Comparison of ENCODE assay signal across 8 mouse cellular contexts in the genomic region with DNA sequence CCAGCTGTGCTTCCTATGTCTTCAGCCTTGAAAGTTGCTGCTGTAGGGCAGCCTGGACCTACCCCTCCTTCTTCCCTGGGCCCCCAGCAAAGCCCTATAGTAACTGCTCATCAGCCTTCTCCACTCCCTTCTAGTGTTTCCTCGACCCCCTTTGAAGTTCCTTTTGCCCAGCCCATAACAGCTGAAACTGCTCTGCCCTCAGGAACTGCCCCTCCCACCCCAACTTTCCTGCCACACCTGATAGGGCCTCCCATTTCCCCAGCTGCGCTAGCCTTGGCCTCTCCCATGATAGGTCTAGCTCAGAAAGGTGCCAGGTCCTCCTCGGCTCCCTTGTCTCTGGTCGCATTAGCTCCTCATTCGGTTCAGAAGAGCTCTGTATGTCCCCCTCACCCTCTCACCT. TPM values are rescaled to one million over a fixed set of nuclear protein-coding genes. Genes with fewer than 3 reads are reported as not detected.
DNase-seq lines count a peak whose midpoint lies in the region; ATAC-seq and TF ChIP-seq lines count a peak whose summit lies in the region.
"Had no signal": no experiment of that assay in that cellular context is flagged by ENCODE, and none has a peak within 500 bp of the region (broad histone marks: within the 10 kb centered on the region; RNA-seq: fewer than 3 reads in every experiment).

No protein-coding gene starts in this region.

- H3K4me2 ChIP-seq in kidney, embryonic 16.5 days (replicated peaks; ENCODE audit: low read depth, low read length) = 0 out of 2 replicates have a peak overlapping the region, but pooled peaks have one; percentile 44
- H3K4me2 ChIP-seq in embryonic facial prominence, embryonic 15.5 days (replicated peaks) = peak overlapping the region; percentile 34
- peak overlapping the region; percentile 97 for H3K4me2 ChIP-seq in myocyte (ENCODE audit: low read depth)

- H3K27me3 ChIP-seq in kidney, embryonic 16.5 days (ENCODE audit: insufficient read depth, low read length) = no peaks in the 10 kb centered on the region
- H3K27me3 ChIP-seq in G1E (ENCODE audit: insufficient read depth, low read length) (no peaks in the 10 kb centered on the region), myocyte (ENCODE audit: control insufficient read depth, insufficient read depth, insufficient read length) (no peaks in the 10 kb centered on the region)
- H3K27me3 ChIP-seq in embryonic facial prominence, embryonic 15.5 days = no peaks in the 10 kb centered on the region

- no peak overlapping the region for H3K4me3 ChIP-seq in kidney, embryonic 16.5 days (ENCODE audit: low read length)
- H3K4me3 ChIP-seq in G1E (ENCODE audit: low read depth, low read length) = peak overlapping the region; percentile 54; the same call in 1 of the 2 replicates
- H3K4me3 ChIP-seq in embryonic facial prominence, embryonic 15.5 days (replicated peaks) = no peak overlapping the region
- peak overlapping the region; percentile 97 for H3K4me3 ChIP-seq in myocyte

- no peak for TF ChIP-seq CTCF in G1E (IDR thresholded peaks at IDR 0.05; ENCODE audit: low read depth, low read length)

- no peak overlapping the region for H3K27ac ChIP-seq in kidney, embryonic 16.5 days (ENCODE audit: low read length)
- 0 out of 2 replicates have a peak overlapping the region, but pooled peaks have one; percentile 3 for H3K27ac ChIP-seq in embryonic facial prominence, embryonic 15.5 days (replicated peaks)

- peaks cover 52% of the 10 kb centered on the region for H3K36me3 ChIP-seq in kidney, embryonic 16.5 days (ENCODE audit: insufficient read depth, low read length)
- peaks cover 73% of the 10 kb centered on the region for H3K36me3 ChIP-seq in G1E (replicated peaks)
- H3K36me3 ChIP-seq in embryonic facial prominence, embryonic 15.5 days = peaks cover 52% of the 10 kb centered on the region
- H3K36me3 ChIP-seq in myocyte (ENCODE audit: control insufficient read depth, insufficient read depth) = peaks cover 20% of the 10 kb centered on the region

- H3K4me1 ChIP-seq in kidney, embryonic 16.5 days (ENCODE audit: insufficient read depth, low read length) = peaks cover 45% of the 10 kb centered on the region
- H3K4me1 ChIP-seq in G1E (ENCODE audit: insufficient read depth, low read depth, low read length) = peaks cover 74% of the 10 kb centered on the region
- H3K4me1 ChIP-seq in embryonic facial prominence, embryonic 15.5 days = peaks cover 74% of the 10 kb centered on the region

- no peaks in the 10 kb centered on the region for H3K9me3 ChIP-seq in kidney, embryonic 16.5 days (ENCODE audit: low read length)
- no peaks in the 10 kb centered on the region for H3K9me3 ChIP-seq in G1E (replicated peaks)
- H3K9me3 ChIP-seq in embryonic facial prominence, embryonic 15.5 days (replicated peaks) = no peaks in the 10 kb centered on the region

- no peak for DNase-seq in kidney, adult 18-20 months
- DNase-seq in G1E (ENCODE audit: low spot score) = no peak
- no peak for DNase-seq in urinary bladder, postnatal 14 days (ENCODE audit: low spot score)
- DNase-seq in left cerebral cortex, postnatal 36 days (ENCODE audit: low spot score in 2 of 2) = no peak

- ATAC-seq in kidney, embryonic 16.5 days (ENCODE audit: low FRiP score, low TSS enrichment) = no peak
- no peak for ATAC-seq in G1E (ENCODE audit: extremely low read depth, insufficient number of reproducible peaks, low FRiP score, poor library complexity, severe bottlenecking)
- no peak for ATAC-seq in embryonic facial prominence, embryonic 15.5 days (ENCODE audit: insufficient number of reproducible peaks, low FRiP score, low TSS enrichment, low read depth)

- intact Hi-C loops in left cerebral cortex, postnatal 36 days (cut with DNase I) = no loop called here

- TF ChIP-seq POLR2A in myocyte (IDR thresholded peaks at IDR 0.05; ENCODE audit: insufficient read length, low read depth) = no peak

- peaks cover 87% of the 10 kb centered on the region for H3K79me2 ChIP-seq in myocyte (ENCODE audit: control insufficient read depth, insufficient read depth)

- 17% methylated on average over 5 of the region's 5 CpGs for WGBS in kidney, embryonic 16.5 days
- 38% methylated on average over 5 of the region's 5 CpGs for WGBS in embryonic facial prominence, embryonic 15.5 days

- peak overlapping the region; percentile 24; the same call in 1 of the 2 replicates for H3K9ac ChIP-seq in kidney, embryonic 16.5 days (replicated peaks; ENCODE audit: low read length)
- no peak overlapping the region for H3K9ac ChIP-seq in embryonic facial prominence, embryonic 15.5 days

- no peak overlapping the region for H3ac ChIP-seq in myocyte (ENCODE audit: control insufficient read depth, insufficient read length)

TF ChIP-seq in myocyte, 11 proteins besides CTCF, POLR2A, EP300 and RAD21:
- TF ChIP-seq MAX (IDR thresholded peaks at IDR 0.05; ENCODE audit: low read depth) (no peak), E2F4 (IDR thresholded peaks at IDR 0.05; ENCODE audit: insufficient read depth) (no peak), MYOD1 (IDR thresholded peaks at IDR 0.05; ENCODE audit: control insufficient read depth in 1 of 3, insufficient read length in 2 of 3, low read depth in 2 of 3) (peak in 1 of 3 experiments; percentile 69), POLR2AphosphoS2 (IDR thresholded peaks at IDR 0.05; ENCODE audit: insufficient read length, low read depth) (peak; percentile 35), TCF12 (IDR thresholded peaks at IDR 0.05; ENCODE audit: insufficient read depth, poor library complexity, severe bottlenecking) (no peak), MYOG (IDR thresholded peaks at IDR 0.05; ENCODE audit: control insufficient read depth in 1 of 3, insufficient read depth in 1 of 3, insufficient read length in 2 of 3, low read depth in 2 of 3) (peak in 1 of 3 experiments; percentile 77), REST (IDR thresholded peaks at IDR 0.05; ENCODE audit: insufficient read depth, insufficient read length) (no peak), TCF3 (IDR thresholded peaks at IDR 0.05; ENCODE audit: insufficient read length, low read depth) (no peak), CEBPB (IDR thresholded peaks at IDR 0.05; ENCODE audit: insufficient read depth, poor library complexity, severe bottlenecking) (no peak), USF1 (IDR thresholded peaks at IDR 0.05; ENCODE audit: low read depth) (no peak), SRF (IDR thresholded peaks at IDR 0.05; ENCODE audit: control insufficient read depth, insufficient read length, low read depth) (no peak)

RNA-seq across cellular contexts. Expression of gene Naca, which starts 3.8 kb away (rescaled TPM):
- 667 and 704 TPM in 2 replicates for polyA plus RNA-seq in kidney, embryonic 16.5 days (2015; fragmentation: Nextera tagmentation; extraction: Ambion mirVana)
- total RNA-seq in G1E (2014; fragmentation: Nextera tagmentation) = 544 and 609 TPM in 2 replicates
- 1,963 and 1,995 TPM in 2 replicates for total RNA-seq in G1E (2017)
- polyA plus RNA-seq in G1E (2012) = 99.4 and 167 TPM in 2 replicates
- polyA plus RNA-seq in embryonic facial prominence, embryonic 15.5 days (2015; fragmentation: Nextera tagmentation; extraction: Ambion mirVana) = 690 and 754 TPM in 2 replicates
- 870 TPM for polyA plus RNA-seq in myocyte (2012; fragmentation: generic; extraction: Trizol)
- 100 to 1,000 TPM; 292 to 297 TPM for total RNA-seq in left cerebral cortex, postnatal 36 days (2021)

RNA-seq across cellular contexts. Expression of gene Ptges3, which starts 19.6 kb away (rescaled TPM):
- 409 and 441 TPM in 2 replicates for polyA plus RNA-seq in kidney, embryonic 16.5 days (2015; fragmentation: Nextera tagmentation; extraction: Ambion mirVana)
- total RNA-seq in G1E (2014; fragmentation: Nextera tagmentation) = 209 and 228 TPM in 2 replicates
- total RNA-seq in G1E (2017) = 269 and 315 TPM in 2 replicates
- polyA plus RNA-seq in G1E (2012) = 268 and 269 TPM in 2 replicates
- polyA plus RNA-seq in embryonic facial prominence, embryonic 15.5 days (2015; fragmentation: Nextera tagmentation; extraction: Ambion mirVana) = 453 and 461 TPM in 2 replicates
- polyA plus RNA-seq in myocyte (2012; fragmentation: generic; extraction: Trizol) = 84.3 TPM
- 100 to 1,000 TPM; 120 to 131 TPM for total RNA-seq in left cerebral cortex, postnatal 36 days (2021)

RNA-seq across cellular contexts. Expression of gene Prim1, which starts 24.2 kb away (rescaled TPM):
- polyA plus RNA-seq in kidney, embryonic 16.5 days (2015; fragmentation: Nextera tagmentation; extraction: Ambion mirVana) = 83.4 and 84.1 TPM in 2 replicates
- 83.3 and 97.0 TPM in 2 replicates for total RNA-seq in G1E (2014; fragmentation: Nextera tagmentation)
- total RNA-seq in G1E (2017) = 134 TPM in 2 replicates
- polyA plus RNA-seq in G1E (2012) = 3.7 and 5.8 TPM in 2 replicates
- polyA plus RNA-seq in embryonic facial prominence, embryonic 15.5 days (2015; fragmentation: Nextera tagmentation; extraction: Ambion mirVana) = 65.6 and 68.6 TPM in 2 replicates
- polyA plus RNA-seq in myocyte (2012; fragmentation: generic; extraction: Trizol) = 9.1 TPM
- 1 to 10 TPM; 6.7 to 7.2 TPM for total RNA-seq in left cerebral cortex, postnatal 36 days (2021)

RNA-seq across cellular contexts. Expression of gene Hsd17b6, which starts 31.8 kb away (rescaled TPM):
- polyA plus RNA-seq in kidney, embryonic 16.5 days (2015; fragmentation: Nextera tagmentation; extraction: Ambion mirVana) = not detected in 2 replicates
- total RNA-seq in G1E (2014; fragmentation: Nextera tagmentation) (not detected in 2 replicates), G1E (2017) (0.05 TPM in 1 of 2 replicates, not detected in the other)
- polyA plus RNA-seq in G1E (2012) (not detected in 2 replicates), myocyte (2012; fragmentation: generic; extraction: Trizol) (not detected)
- polyA plus RNA-seq in embryonic facial prominence, embryonic 15.5 days (2015; fragmentation: Nextera tagmentation; extraction: Ambion mirVana) = 0.38 and 1.1 TPM in 2 replicates
- total RNA-seq in left cerebral cortex, postnatal 36 days (2021) = not detected
- total RNA-seq: hematopoietic stem cell, adult 5-6 weeks had no signal

RNA-seq across cellular contexts. Expression of gene Atp5b, which starts 43.9 kb away (rescaled TPM):
- polyA plus RNA-seq in kidney, embryonic 16.5 days (2015; fragmentation: Nextera tagmentation; extraction: Ambion mirVana) = 3,411 and 3,412 TPM in 2 replicates
- total RNA-seq in G1E (2014; fragmentation: Nextera tagmentation) (2,076 and 2,077 TPM in 2 replicates), G1E (2017) (2,841 and 2,974 TPM in 2 replicates)
- polyA plus RNA-seq in G1E (2012) (1,412 and 1,783 TPM in 2 replicates), myocyte (2012; fragmentation: generic; extraction: Trizol) (3,270 TPM)
- 1,910 and 2,016 TPM in 2 replicates for polyA plus RNA-seq in embryonic facial prominence, embryonic 15.5 days (2015; fragmentation: Nextera tagmentation; extraction: Ambion mirVana)
- total RNA-seq in left cerebral cortex, postnatal 36 days (2021) = 1,000 to 10,000 TPM; 1,550 to 1,901 TPM

Comparison
In these comparisons a context has a peak if more than half of its experiments do, and no peak if none do; other contexts are left out.
1. H3K4me2 ChIP-seq: peak in every context shown above with its lines; median percentile 97 in myocyte; 44 in kidney, embryonic 16.5 days; 34 in embryonic facial prominence, embryonic 15.5 days.
2. H3K4me3 ChIP-seq: peak in G1E (single experiment) and myocyte (single experiment); none in kidney, embryonic 16.5 days (single experiment) and embryonic facial prominence, embryonic 15.5 days (single experiment).